Mouse (Mus musculus) limb, embryonic 14.5 days (tissue): ENCODE measurements around the gene Gpr55. TPM values are rescaled to one million over a fixed set of nuclear protein-coding genes. Genes with fewer than 3 reads are reported as not detected.
A peak's percentile ranks its signal among the peaks of the same experiment; 100 is the strongest.

Experiments
- ATAC-seq: fragments of 200-750 bp; cut with Nextera tagmentation; 2 replicates; pipeline ENCODE4 v1.8.0; 2017; ENCODE audit warnings: low read depth, moderate number of reproducible peaks, moderate TSS enrichment; ENCODE audit not compliant: low FRiP score
- DNase-seq: peaks from one replicate; pipeline ENCODE4 v3.0.0-alpha.2; 2015; ENCODE audit warnings: low spot score
- H3K27ac ChIP-seq: fragments of 300-500 bp; sonication (generic); replicated peaks from 2 replicates; pipeline ENCODE4 v1.5.1; 2014; ENCODE audit warnings: low read depth, mild to moderate bottlenecking, low read length, moderate library complexity, mixed read lengths
- H3K27me3 ChIP-seq: fragments of 300-500 bp; sonication (generic); 2 replicates; pipeline ENCODE4 v1.6.1; 2014; ENCODE audit warnings: low read length, mixed read lengths; ENCODE audit not compliant: control insufficient read depth, insufficient read depth
- H3K36me3 ChIP-seq: fragments of 300-500 bp; sonication (generic); 2 replicates; pipeline ENCODE4 v1.6.1; 2014; ENCODE audit warnings: mild to moderate bottlenecking, low read length, moderate library complexity, mixed read lengths; ENCODE audit not compliant: control insufficient read depth, insufficient read depth
- H3K4me1 ChIP-seq: fragments of 300-500 bp; sonication (generic); 2 replicates; pipeline ENCODE4 v1.6.1; 2014; ENCODE audit warnings: antibody characterized with exemption, low read length, mixed read lengths; ENCODE audit not compliant: control insufficient read depth, insufficient read depth
- H3K4me2 ChIP-seq: fragments of 300-500 bp; sonication (generic); replicated peaks from 2 replicates; pipeline ENCODE4 v1.6.1; 2014; ENCODE audit warnings: low read depth, mild to moderate bottlenecking, low read length, moderate library complexity; ENCODE audit not compliant: severe bottlenecking
- H3K4me3 ChIP-seq: fragments of 300-500 bp; sonication (generic); replicated peaks from 2 replicates; pipeline ENCODE4 v1.5.1; 2014; ENCODE audit warnings: low read length
- H3K9ac ChIP-seq: fragments of 300-500 bp; sonication (generic); 2 replicates; pipeline ENCODE4 v1.6.1; 2014; ENCODE audit warnings: mild to moderate bottlenecking, low read depth, low read length, moderate library complexity; ENCODE audit not compliant: severe bottlenecking
- H3K9me3 ChIP-seq: fragments of 300-500 bp; sonication (generic); 2 replicates; pipeline ENCODE4 v1.6.1; 2016; ENCODE audit warnings: low read length; ENCODE audit not compliant: control insufficient read depth
- POLR2A ChIP-seq: fragments of 200-500 bp; IDR thresholded peaks from 2 replicates; pipeline ENCODE4 v1.8.0; 2012; ENCODE audit warnings: inconsistent platforms, mild to moderate bottlenecking, moderate library complexity, borderline replicate concordance; ENCODE audit not compliant: insufficient read depth, insufficient read length; ENCODE audit errors: extremely low read depth
- WGBS: fragments of 180-500 bp; shearing (Covaris S2); extraction: QIAGEN DNeasy Blood & Tissue Kit; methylation state at CpG from one replicate; pipeline ENCODE4 v1.1.7; 2014; 5-methylcytosine and 5-hydroxymethylcytosine counted together
- polyA plus RNA-seq, 2 experiments: library from polyadenylated mRNA; depleted of rRNA in 1 of 2; stranded (reverse) in 1 of 2; unstranded in 1 of 2; fragments of >200 nt; fragmentation: Nextera tagmentation in 1 of 2; extraction: Ambion mirVana in 1 of 2; gene quantifications; 2 replicates each; pipeline versions ENCODE4 v1.2.1 to v1.2.3; 2012 to 2014

Gpr55 gene
- polyA plus RNA-seq, 2 experiments: 0.11 TPM; not detected in 1

DNA sequence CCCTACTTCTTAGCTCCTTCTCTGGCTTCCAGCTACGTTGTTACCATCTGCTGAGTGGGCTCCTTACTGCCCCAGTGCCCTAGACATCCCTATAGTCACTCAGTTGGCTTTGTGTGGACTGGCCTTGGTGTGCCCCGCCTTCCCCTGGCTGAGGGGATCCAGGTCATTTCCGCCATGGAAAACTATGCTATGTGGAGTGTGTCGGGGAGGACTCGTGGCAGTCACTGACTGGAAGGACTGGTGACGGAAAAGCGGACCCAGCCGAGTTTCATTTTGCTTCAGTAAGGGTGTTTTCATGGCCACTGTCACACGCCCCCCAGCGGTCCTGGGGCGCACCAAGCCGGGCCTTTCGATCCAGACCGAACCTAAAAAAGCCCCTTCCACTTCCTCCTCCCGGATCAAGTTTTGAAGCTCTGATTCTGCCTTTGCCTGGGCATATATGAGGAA is 65.4 kb downstream of the Gpr55 start:
- WGBS: 2% methylated on average over 15 of the region's 15 CpGs
- Histone ChIP-seq H3K27me3 (no peaks in the 10 kb centered on the region), H3K4me1 (peaks cover 51% of the 10 kb centered on the region), H3K9me3 (no peaks in the 10 kb centered on the region), H3K4me2 (peak overlapping the region; percentile 84), H3K9ac (peak overlapping the region; percentile 89), H3K36me3 (0 out of 2 replicates have a peak, but pooled peaks cover 5% of the 10 kb centered on the region), H3K27ac (peak overlapping the region; percentile 96), H3K4me3 (peak overlapping the region; percentile 82)
- ATAC-seq (peak; percentile 71), DNase-seq (peak; percentile 59)
- TF ChIP-seq POLR2A: no peak

DNA sequence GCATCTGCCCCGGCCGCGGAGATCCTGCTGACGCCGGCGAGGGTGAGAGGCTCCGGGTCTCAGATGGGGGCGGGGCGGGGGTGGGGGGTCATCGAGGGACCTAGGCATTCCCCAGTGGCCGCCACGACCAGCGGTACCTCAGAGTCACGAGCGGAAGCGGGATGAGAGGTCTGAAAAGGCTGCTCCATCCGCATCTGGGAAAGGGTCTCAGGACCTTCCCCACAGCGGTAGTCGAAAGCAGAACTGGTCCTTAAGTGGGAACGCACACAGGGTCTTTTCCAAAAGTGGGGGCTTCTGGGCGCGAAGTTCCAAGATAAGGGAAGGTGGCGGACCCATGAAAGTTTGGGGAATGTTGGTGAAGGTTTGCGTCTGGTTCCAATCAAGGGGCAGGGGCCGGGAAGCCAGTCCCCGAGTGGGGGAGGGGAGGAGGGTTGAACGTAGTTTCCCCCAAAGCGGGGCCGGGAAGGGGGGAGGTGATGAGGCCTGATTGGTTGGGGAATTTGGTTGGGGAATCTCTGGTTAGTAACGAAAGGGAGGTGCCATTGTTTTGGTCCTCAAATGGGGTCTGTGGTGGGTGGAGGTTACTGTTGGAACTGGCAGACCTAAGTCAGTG is 66.0 kb downstream of the Gpr55 start:
- Histone ChIP-seq H3K27ac (peak overlapping the region; percentile 96), H3K27me3 (no peaks in the 10 kb centered on the region), H3K36me3 (no peaks in the 10 kb centered on the region), H3K4me1 (peaks cover 46% of the 10 kb centered on the region), H3K4me2 (peak overlapping the region; percentile 84), H3K4me3 (peak overlapping the region; percentile 82), H3K9me3 (no peaks in the 10 kb centered on the region), H3K9ac (peak overlapping the region; percentile 89)
- DNase-seq: peak; percentile 89
- TF ChIP-seq POLR2A: no peak
- under 1% methylated on average over 29 of the region's 30 CpGs for WGBS
- ATAC-seq: peak; percentile 62

DNA sequence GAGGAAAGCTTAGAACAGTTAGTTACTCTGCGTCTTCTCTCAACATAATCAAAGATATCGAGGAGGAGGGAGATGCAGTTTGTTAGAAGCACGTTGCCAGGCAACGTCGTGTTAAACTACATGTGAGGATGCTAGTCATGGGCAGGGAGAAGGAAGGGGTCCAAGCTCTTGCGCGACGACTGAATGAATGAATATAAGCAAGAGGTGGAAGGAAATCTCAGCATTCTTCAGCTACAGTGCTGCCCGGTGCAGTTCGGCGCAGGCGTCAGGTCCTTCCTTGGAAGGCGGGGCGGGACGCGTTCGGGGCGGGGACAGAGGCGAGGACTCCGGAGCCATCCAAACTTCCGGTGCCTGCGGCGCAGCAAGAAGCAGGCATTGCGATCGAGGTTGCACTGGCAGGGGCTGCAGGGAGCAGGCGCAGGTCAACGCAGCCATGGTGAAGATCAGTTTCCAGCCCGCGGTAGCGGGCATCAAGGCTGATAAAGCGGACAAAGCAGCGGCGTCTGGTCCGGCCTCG is 66.5 kb downstream of the Gpr55 start, which contains the start of gene Itm2c:
Itm2c (plus strand) TSS at position 51 of the 517 bp plus-strand sequence.
- H3K4me1 ChIP-seq: peaks cover 40% of the 10 kb centered on the region
- ATAC-seq (peak; percentile 84), DNase-seq (peak; percentile 80)
- H3K9me3 ChIP-seq: no peaks in the 10 kb centered on the region
- no peaks in the 10 kb centered on the region for H3K36me3 ChIP-seq
- peak within 1 kb of the TSS; percentile 96 for H3K27ac ChIP-seq
- H3K9ac ChIP-seq: peak within 1 kb of the TSS; percentile 89
- under 1% methylated on average over 30 of the region's 35 CpGs for WGBS
- peak within 1 kb of the TSS; percentile 82 for H3K4me3 ChIP-seq
- peak within 1 kb of the TSS; percentile 84 for H3K4me2 ChIP-seq
- H3K27me3 ChIP-seq: no peaks in the 10 kb centered on the region
- TF ChIP-seq POLR2A: 0 out of 2 replicates have a peak, but pooled peaks have one; percentile 57

Other genes with a start within 250 kb of the Gpr55 start
- gene A630001G21Rik, start 182.4 kb downstream of the Gpr55 start, polyA plus RNA-seq (2012; rRNA removed): 2.8 and 3.1 TPM in 2 replicates
- gene A630001G21Rik, start 182.4 kb downstream of the Gpr55 start, polyA plus RNA-seq (2014; fragmentation: Nextera tagmentation; extraction: Ambion mirVana): 1.4 and 1.7 TPM in 2 replicates
- 59.4 and 61.4 TPM in 2 replicates for gene Cab39, start 167.6 kb downstream of the Gpr55 start, polyA plus RNA-seq (2012; rRNA removed)
- 48.9 and 49.2 TPM in 2 replicates for gene Cab39, start 167.6 kb downstream of the Gpr55 start, polyA plus RNA-seq (2014; fragmentation: Nextera tagmentation; extraction: Ambion mirVana)
- gene Itm2c, start 66.7 kb downstream of the Gpr55 start, polyA plus RNA-seq (2012; rRNA removed): 213 and 289 TPM in 2 replicates
- gene Itm2c, start 66.7 kb downstream of the Gpr55 start, polyA plus RNA-seq (2014; fragmentation: Nextera tagmentation; extraction: Ambion mirVana): 181 and 197 TPM in 2 replicates
- 1.2 and 1.3 TPM in 2 replicates for gene 4933407L21Rik, start 32.5 kb downstream of the Gpr55 start, polyA plus RNA-seq (2012; rRNA removed)
- 0.66 and 0.73 TPM in 2 replicates for gene 4933407L21Rik, start 32.5 kb downstream of the Gpr55 start, polyA plus RNA-seq (2014; fragmentation: Nextera tagmentation; extraction: Ambion mirVana)
- not detected in 2 replicates for gene Spata3, start 55.8 kb upstream of the Gpr55 start, polyA plus RNA-seq (2012; rRNA removed)
- not detected in 2 replicates for gene Spata3, start 55.8 kb upstream of the Gpr55 start, polyA plus RNA-seq (2014; fragmentation: Nextera tagmentation; extraction: Ambion mirVana)
- 0.57 and 0.93 TPM in 2 replicates for gene 2810459M11Rik, start 84.9 kb upstream of the Gpr55 start, polyA plus RNA-seq (2012; rRNA removed)
- 0.32 and 0.50 TPM in 2 replicates for gene 2810459M11Rik, start 84.9 kb upstream of the Gpr55 start, polyA plus RNA-seq (2014; fragmentation: Nextera tagmentation; extraction: Ambion mirVana)
- 73.2 and 79.2 TPM in 2 replicates for gene Psmd1, start 103.4 kb upstream of the Gpr55 start, polyA plus RNA-seq (2012; rRNA removed)
- 157 and 161 TPM in 2 replicates for gene Psmd1, start 103.4 kb upstream of the Gpr55 start, polyA plus RNA-seq (2014; fragmentation: Nextera tagmentation; extraction: Ambion mirVana)
- gene Htr2b, start 151.0 kb upstream of the Gpr55 start, polyA plus RNA-seq (2012; rRNA removed): 0.78 and 1.1 TPM in 2 replicates
- 1.3 and 1.7 TPM in 2 replicates for gene Htr2b, start 151.0 kb upstream of the Gpr55 start, polyA plus RNA-seq (2014; fragmentation: Nextera tagmentation; extraction: Ambion mirVana)
- 0.36 and 0.89 TPM in 2 replicates for gene Gm21972, start 172.6 kb upstream of the Gpr55 start, polyA plus RNA-seq (2012; rRNA removed)
- gene Gm21972, start 172.6 kb upstream of the Gpr55 start, polyA plus RNA-seq (2014; fragmentation: Nextera tagmentation; extraction: Ambion mirVana): 0.47 and 0.59 TPM in 2 replicates
- 16.5 and 17.0 TPM in 2 replicates for gene Armc9, start 193.8 kb upstream of the Gpr55 start, polyA plus RNA-seq (2012; rRNA removed)
- 19.6 and 23.1 TPM in 2 replicates for gene Armc9, start 193.8 kb upstream of the Gpr55 start, polyA plus RNA-seq (2014; fragmentation: Nextera tagmentation; extraction: Ambion mirVana)